Mouse (Mus musculus): ENCODE measurements around the gene 4930402F06Rik. TPM values are rescaled to one million over a fixed set of nuclear protein-coding genes. Genes with fewer than 3 reads are reported as not detected.

4930402F06Rik gene
- not detected for total RNA-seq (2021)
- long read RNA-seq, experiment 1: 0 reads
- long read RNA-seq, experiment 2: 0 reads

- peak; percentile 32 to 42 for DNase-seq (ENCODE audit: low spot score in 2 of 2)
Observed at GRCm38 (mm10) chr2:35397096-35397495, at the start of gene 4930402F06Rik. Gene 4930402F06Rik (minus strand): TSS chr2:35397175.

- DNase-seq (ENCODE audit: low spot score in 2 of 2): no peak
Observed at GRCm38 (mm10) chr2:35446300-35446699, 49.3 kb upstream of the 4930402F06Rik start.

GRCm38 (mm10) chr2:35445610-35446009 lies 48.6 kb upstream of the 4930402F06Rik start:
- DNase-seq (ENCODE audit: low spot score in 2 of 2): no peak

- no peak for DNase-seq (ENCODE audit: low spot score in 2 of 2)
Observed at GRCm38 (mm10) chr2:35444764-35445262, 47.8 kb upstream of the 4930402F06Rik start.

GRCm38 (mm10) chr2:35443981-35444763 lies 47.2 kb upstream of the 4930402F06Rik start:
- no peak for DNase-seq (ENCODE audit: low spot score in 2 of 2)

GRCm38 (mm10) chr2:35443325-35443724 lies 46.4 kb upstream of the 4930402F06Rik start:
- no peak for DNase-seq (ENCODE audit: low spot score in 2 of 2)

GRCm38 (mm10) chr2:35442079-35442478 lies 45.1 kb upstream of the 4930402F06Rik start:
- peak in 1 of 2 experiments; percentile 6 for DNase-seq (ENCODE audit: low spot score in 2 of 2)

- DNase-seq (ENCODE audit: low spot score in 2 of 2): peak in 1 of 2 experiments; percentile 6
Observed at GRCm38 (mm10) chr2:35441419-35441818, 44.4 kb upstream of the 4930402F06Rik start.

- no peak for DNase-seq (ENCODE audit: low spot score in 2 of 2)
Observed at GRCm38 (mm10) chr2:35440480-35440879, 43.5 kb upstream of the 4930402F06Rik start.

- no peak for DNase-seq (ENCODE audit: low spot score in 2 of 2)
Observed at GRCm38 (mm10) chr2:35437796-35438195, 40.8 kb upstream of the 4930402F06Rik start.

- DNase-seq (ENCODE audit: low spot score in 2 of 2): no peak
Observed at GRCm38 (mm10) chr2:35434576-35435123, 37.7 kb upstream of the 4930402F06Rik start.

- DNase-seq (ENCODE audit: low spot score in 2 of 2): no peak
Observed at GRCm38 (mm10) chr2:35433428-35433827, 36.5 kb upstream of the 4930402F06Rik start.

GRCm38 (mm10) chr2:35432472-35432871 lies 35.5 kb upstream of the 4930402F06Rik start:
- DNase-seq (ENCODE audit: low spot score in 2 of 2): no peak

GRCm38 (mm10) chr2:35432011-35432410 lies 35.0 kb upstream of the 4930402F06Rik start:
- no peak for DNase-seq (ENCODE audit: low spot score in 2 of 2)

GRCm38 (mm10) chr2:35430806-35431205 lies 33.8 kb upstream of the 4930402F06Rik start:
- DNase-seq (ENCODE audit: low spot score in 2 of 2): no peak

GRCm38 (mm10) chr2:35428615-35429300 lies 31.8 kb upstream of the 4930402F06Rik start:
- DNase-seq (ENCODE audit: low spot score in 2 of 2): no peak

GRCm38 (mm10) chr2:35427559-35427958 lies 30.6 kb upstream of the 4930402F06Rik start:
- DNase-seq (ENCODE audit: low spot score in 2 of 2): no peak

GRCm38 (mm10) chr2:35423711-35424339 lies 26.9 kb upstream of the 4930402F06Rik start:
- DNase-seq (ENCODE audit: low spot score in 2 of 2): no peak

GRCm38 (mm10) chr2:35422384-35422783 lies 25.4 kb upstream of the 4930402F06Rik start:
- no peak for DNase-seq (ENCODE audit: low spot score in 2 of 2)

- DNase-seq (ENCODE audit: low spot score in 2 of 2): no peak
Observed at GRCm38 (mm10) chr2:35420681-35421080, 23.7 kb upstream of the 4930402F06Rik start.

GRCm38 (mm10) chr2:35419671-35420070 lies 22.7 kb upstream of the 4930402F06Rik start:
- no peak for DNase-seq (ENCODE audit: low spot score in 2 of 2)
